Mouse (Mus musculus) spleen, embryonic (tissue): ENCODE measurements around the gene Anapc13.

Source experiments
- CTCF ChIA-PET: fragments of 350-600 bp; sonication (Branson Sonifier 250); formaldehyde crosslinking; loops from one replicate; lab custom pipeline; 2022; lab: Charles Lee

Anapc13 gene

DNA sequence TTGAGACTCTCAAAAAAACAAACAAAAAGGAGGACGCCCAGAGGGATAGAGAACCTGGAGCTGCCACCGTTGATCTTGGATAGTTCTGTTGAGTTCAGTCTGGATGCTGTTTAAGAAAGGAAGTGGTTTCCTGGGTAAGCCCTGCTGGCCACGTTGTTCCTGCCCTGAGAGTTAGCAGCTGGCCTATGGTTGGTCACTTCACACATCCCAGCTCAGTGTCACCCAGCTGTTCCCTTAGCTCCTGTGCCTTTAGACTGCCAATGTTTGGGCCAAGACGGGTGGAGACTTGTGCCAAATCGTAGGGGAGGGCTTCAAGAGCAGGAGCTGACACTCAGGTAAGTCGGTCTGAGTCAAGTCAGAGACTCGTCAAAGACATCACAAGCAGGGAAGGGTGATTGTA is 3.0 kb downstream of the Anapc13 start:
- CTCF ChIA-PET, result no interaction called here

DNA sequence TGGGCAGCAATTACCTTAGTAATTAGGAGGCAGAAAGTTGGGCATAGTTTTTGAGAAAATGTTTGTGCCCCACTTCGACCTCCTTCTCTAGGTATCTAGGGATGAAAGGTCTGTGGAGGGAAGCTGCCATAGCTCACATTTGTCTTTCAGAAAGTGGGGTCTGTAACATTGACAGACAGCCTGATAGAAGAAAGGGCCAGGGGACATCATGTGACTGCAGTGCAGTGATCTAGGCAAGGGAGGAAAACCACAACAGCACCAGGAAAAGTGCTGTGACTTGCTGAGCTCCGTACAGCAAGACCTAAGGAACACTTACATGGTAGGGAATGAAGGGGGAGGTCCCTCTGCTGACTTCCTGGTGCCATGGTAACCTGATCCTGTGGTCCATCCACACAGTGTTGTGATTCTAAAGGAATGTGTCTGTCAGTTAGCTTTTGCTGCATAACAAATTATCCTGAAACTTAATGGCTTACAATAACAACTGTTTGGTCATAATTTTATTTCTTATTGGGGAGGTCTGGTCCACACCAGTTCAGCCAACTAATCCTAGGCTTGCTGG is 5.6 kb downstream of the Anapc13 start:
- CTCF ChIA-PET, result no interaction called here

DNA sequence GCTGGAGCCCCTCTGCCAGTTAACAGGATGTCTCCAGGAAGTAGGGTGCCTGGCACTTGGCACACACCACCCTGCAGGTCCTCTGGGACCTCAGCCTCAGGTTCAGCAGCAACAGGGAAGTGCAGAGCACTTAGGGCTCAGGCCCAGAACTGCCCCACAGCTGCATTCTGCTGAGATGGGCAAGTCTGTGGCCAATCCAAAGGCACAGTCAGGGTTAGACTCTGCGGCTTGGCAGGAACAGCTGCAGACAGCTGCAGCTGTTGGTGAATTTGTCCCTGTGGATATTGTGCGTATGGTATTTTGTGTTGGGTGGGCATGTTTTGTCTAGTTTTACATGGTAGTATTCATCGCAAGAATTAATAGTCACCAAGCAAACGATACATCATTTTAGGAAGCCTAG is 6.1 kb downstream of the Anapc13 start:
- CTCF ChIA-PET, result no interaction called here

DNA sequence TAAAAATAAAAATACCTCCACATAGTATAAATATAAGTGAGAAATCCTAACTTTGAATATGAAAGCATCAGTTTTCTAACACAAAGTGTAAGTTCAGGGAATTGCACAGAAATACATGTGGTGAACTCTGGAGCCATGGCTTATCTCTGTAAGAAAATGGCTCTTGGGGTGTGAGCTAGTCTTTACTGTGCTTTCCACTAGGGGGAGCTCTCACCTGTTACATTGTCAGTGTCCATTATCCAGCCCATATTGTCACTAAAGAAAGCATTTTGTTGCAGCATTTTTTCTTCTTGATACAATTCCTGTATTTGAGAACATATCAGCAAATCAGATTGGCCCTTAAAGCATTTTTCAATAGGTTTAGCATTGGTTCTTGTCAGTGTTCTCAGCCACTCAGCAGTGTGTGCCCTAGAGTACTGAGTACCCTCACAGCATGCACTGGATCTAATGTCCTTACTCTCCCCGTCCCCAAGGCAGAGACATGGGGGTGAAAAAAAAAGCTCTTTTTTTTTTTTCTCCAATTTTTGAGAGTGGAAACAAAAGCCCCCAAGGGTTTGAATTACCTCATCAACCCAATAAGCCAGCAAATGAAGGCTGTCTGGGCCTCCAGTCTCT is 6.9 kb downstream of the Anapc13 start:
- CTCF ChIA-PET, result no interaction called here

DNA sequence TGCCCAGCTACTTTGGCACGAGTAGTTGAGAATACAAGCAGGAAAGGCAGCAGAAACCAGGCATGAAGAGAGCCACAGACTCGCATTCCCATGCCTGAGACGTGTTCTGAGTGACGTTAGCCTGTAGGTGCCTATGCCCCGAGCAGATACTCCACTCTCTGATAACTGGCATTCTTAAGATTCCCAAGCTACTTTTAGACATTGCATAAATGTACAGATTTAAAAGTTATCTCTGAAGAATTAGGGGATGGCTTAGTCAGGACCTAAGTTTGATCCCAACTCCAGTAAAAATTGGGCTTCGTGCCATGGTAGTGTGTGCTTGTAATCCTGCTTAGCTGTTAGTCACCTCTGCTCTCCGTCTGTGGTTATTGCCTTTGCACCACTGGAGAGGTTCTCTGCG is 8.4 kb downstream of the Anapc13 start:
- CTCF ChIA-PET, result no interaction called here

DNA sequence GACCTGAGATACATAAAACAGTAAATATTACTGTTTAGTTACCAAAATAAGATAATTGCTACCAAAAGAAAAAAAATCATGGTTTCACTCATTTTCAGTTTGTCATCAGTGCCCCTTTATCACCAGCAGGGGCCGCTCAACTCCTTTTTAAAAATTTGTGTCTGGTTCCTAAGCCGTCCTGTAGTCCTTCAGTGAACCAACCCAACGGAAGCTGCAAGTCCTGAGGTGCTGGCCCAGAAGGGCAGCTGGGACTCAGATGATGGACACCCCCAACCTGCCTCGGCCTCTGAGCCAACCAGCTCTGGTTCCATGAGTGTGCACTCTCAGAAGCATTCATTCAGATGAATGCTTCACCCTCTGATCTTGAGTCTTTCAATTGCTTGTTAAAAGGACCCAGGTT is 10.5 kb downstream of the Anapc13 start:
- CTCF ChIA-PET, result interaction anchor here (0.9 to 1.5 kb wide), 4 partner anchors 10 to 243 kb away, joined by 3 to 6 read pairs (median 5); partner anchors contain the start of genes Anapc13 and Cep63

DNA sequence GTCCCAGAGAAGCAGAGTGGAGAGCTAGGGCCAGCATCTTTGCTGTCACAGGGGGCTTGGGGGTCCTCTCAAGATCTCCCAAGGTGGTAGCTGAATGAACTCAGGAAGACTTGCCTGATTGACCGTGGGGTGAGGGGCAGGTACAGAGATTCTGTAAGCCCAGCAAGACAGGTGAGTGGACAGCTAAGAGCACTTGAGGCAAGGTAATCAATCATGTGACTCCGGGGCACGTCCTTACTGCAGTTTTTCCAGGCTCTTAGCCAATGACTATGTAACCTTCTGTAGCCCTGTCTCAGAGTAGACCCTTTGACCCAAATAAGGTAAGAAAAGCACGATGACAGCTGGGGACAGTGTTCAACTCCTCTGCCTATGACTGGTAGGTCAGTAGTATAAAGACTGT is 11.0 kb downstream of the Anapc13 start:
- CTCF ChIA-PET, result interaction anchor here (1.2 to 1.5 kb wide), 3 partner anchors 11 to 149 kb away, joined by 3 to 6 read pairs (median 6); partner anchors contain the start of genes Anapc13 and Cep63

DNA sequence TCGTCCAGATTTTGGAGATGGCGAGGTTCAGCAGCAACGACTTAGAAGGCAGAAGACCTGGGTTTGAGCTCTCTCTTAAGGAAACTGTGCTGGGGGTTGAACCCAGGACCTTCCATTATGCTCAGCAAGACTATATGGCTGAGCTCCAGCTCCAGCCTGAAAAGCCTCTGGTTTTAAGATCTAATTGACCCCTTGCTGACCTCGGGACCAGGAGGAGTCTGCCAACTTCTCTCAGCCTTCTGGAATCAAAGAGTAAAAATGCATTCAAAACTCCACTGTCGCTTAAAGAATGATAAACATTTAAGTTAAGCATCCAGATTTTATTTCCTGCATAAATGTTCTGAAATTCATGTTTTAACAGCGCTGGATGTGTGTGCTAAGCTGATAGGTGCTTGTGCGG is 12.9 kb downstream of the Anapc13 start:
- CTCF ChIA-PET, result no interaction called here

DNA sequence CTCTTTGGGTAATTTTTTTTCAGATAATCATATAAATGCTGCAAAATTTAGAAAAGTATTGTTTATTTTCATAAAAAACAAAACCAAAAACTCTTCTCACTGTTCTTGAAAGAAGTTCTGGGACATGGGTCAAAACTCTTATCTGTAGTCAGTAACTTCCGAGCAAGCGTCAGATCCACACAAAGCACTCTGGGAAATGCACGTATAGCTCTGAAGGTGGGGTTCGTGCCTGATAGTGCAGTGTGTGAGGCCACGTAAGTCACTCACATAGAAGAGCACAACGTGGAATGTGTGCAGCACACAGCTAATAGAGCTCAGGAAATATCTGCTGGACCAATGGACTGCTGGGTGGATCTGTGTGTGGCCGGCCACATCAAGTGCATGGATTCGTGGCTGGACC is 13.4 kb downstream of the Anapc13 start:
- CTCF ChIA-PET, result no interaction called here

DNA sequence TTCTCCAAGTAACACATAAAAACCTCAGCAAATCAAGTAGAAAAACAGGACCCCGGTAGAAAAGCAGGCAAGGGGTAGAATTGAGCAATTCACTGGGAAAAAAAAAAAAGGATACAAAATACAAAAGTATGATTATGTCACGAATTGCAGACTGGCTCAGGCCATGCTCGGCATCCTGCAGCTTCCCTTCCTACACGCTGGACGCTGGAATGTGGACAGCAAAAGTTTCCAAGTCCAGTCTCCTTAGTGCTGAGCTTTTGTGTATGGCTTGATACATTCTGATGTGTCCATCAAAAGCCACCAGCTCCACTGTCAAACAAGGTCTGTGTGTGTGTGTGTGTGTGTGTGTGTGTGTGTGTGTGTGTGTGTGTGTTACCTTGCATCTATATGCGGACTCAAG is 15.4 kb downstream of the Anapc13 start:
- CTCF ChIA-PET, result no interaction called here

DNA sequence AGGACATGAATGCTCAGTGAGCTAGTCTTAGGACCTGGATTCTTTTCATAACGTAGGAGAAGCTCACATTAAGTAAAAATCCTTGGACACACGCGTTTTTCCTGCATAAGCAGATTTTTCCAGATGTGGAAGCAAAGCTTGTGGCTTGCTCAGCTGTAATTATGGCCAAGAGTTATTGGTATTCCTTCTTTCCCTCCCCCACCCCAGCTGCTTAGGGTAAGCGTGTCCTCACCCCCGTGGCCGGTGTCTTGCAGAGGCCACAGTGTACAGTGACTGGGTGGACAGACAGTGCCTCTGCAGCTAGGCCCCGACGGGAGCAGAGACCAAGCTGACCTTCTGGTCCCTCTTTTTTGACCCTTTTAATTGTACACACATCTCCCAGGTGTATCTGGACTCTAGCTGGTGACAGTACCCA is 17.0 kb downstream of the Anapc13 start:
- CTCF ChIA-PET, result no interaction called here

DNA sequence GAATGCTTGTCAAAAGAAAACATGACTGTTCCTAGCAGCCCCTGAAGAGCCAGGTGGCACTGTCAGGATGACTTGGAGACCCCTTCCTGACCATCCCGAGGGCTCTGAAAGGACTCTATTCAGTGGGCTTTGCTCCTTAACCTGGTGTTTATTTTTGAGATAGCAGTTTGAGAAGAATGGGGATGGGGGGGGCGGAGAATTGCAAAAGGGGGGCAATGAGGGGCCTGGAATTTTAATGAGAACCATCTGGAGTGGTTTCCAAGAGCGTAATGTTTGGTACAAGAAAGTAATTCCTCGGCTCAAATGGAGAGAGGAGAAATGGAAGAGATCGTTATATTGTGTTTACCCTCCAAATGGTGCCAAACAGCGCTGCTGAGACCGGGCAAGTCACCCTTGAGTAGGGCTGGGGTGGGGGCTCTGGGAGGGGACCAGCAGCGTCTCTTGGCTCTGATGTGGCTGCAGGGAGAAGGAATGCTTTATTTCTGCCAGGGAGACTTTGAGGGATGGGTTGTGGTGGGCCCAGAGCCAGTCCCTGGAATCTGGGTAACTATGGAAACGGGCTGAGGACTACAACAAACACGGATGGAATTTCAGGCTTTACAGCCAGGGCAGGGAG is 17.5 kb downstream of the Anapc13 start:
- CTCF ChIA-PET, result no interaction called here

DNA sequence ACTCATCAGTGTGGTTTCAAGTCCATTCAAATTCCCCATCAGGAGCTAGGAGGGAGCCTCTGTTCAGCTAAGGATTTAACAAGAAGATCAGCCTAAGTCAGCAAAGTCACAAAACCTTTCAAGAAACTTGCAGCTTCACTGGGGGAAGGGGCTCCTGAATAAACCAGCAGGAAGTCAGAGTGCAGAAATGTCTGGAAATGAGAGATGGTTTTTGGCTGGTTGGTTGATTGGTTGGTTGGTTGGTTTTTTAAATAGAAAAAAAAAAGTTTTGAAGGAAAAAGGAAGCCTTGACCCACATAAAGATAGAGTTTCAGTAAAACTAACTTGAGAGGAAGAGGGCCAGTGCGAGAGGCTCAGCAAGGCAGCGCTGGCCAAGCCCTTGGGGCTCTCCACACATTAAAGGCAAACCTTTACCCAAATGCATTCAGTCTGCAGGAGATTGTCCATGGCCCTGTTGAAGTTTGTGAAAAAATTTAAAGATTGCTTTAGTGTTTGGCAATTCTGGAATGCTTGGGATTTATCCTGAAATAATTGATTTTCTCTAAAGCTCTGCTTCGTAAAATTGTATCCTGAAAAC is 19.1 kb downstream of the Anapc13 start:
- CTCF ChIA-PET, result no interaction called here

DNA sequence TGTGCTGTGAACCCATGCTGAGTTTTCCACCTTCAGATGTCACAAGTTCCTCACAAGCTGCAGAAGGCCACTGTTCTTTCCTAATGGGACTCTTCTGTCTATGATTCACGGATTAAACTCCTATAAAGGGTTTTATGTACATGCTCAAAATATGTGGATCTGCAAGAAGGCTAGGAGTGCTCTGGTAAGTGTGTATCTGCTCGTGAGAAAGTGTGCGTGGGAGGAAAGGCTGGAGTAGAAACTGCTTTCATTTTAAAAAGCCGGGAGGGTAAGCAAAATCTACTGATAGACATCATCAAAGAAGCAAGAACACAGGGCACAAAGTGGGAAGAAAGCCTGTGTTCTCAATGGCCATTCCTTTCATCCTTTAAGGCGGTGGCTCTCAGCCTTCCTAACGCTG is 20.9 kb downstream of the Anapc13 start:
- CTCF ChIA-PET, result no interaction called here

DNA sequence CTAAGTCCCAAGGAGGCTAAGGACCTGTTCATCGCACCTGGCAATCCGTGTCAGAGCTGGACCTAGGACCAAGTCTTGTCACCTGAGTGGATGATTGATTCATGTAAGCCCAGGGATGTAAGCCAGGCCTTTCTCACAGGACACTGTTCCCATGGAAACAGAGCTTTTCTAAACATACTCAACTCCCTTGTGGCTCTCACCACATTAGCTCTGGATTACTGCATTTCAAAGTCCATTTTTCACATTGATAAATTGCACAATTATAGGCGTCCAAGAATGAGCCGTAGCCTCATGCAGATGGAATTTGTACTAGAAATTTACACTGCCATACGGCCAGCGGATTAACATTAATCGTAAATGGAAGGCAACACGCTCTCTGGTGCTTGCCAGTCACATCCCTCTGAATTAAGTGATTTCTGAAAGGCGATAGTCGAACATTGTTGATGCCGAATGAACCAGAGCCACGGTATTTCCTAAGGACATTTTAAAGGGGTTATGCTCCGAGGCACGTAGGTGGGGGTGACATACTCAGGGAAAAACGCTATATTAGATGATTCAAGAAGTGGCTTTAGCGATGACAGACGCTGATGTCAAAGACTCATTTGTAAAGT is 23.9 kb downstream of the Anapc13 start:
- CTCF ChIA-PET, result no interaction called here

DNA sequence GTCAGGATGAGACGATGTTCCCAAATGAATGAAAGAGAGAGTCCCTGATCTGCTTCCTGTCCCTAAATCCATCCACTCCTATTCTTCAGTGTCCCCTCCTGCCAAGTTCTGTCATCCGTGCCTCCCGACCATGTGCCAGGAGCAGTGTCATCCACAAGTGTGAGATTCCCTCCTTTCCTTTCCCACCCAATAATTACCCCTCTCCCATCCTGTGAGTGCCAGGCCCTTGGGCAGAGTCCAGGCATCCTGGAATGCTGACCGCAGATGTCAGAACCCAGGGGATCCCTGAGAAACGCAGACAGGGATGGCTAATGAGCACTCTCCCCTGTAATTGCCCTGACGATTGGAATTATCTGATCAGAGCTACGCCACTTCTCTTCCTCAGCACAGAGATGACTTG is 24.5 kb downstream of the Anapc13 start:
- CTCF ChIA-PET, result no interaction called here

DNA sequence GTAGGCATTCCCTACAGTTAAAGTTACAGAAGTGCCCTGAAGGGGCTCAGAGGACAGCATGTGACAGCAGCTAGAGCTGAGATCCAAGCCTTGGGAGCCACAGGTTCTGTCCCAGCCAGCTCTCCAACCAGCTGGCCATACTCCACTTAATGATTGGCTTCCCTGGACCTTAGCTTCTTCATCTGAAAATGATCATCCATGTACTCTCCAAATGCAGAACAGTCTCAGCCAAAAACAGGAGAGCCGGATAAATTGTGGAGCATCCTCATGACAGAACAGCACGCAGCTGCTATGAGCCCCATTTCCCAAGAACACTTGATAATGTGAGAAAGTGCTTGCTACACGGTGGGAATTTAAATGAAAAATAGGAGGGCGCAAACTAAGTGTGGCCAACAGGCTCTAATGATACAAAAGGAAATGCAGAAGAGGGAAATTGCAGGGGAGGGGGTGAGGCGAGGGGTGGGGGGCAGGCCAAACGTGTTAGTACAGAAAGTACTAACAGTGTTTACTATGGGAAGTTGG is 25.2 kb downstream of the Anapc13 start:
- CTCF ChIA-PET, result no interaction called here

DNA sequence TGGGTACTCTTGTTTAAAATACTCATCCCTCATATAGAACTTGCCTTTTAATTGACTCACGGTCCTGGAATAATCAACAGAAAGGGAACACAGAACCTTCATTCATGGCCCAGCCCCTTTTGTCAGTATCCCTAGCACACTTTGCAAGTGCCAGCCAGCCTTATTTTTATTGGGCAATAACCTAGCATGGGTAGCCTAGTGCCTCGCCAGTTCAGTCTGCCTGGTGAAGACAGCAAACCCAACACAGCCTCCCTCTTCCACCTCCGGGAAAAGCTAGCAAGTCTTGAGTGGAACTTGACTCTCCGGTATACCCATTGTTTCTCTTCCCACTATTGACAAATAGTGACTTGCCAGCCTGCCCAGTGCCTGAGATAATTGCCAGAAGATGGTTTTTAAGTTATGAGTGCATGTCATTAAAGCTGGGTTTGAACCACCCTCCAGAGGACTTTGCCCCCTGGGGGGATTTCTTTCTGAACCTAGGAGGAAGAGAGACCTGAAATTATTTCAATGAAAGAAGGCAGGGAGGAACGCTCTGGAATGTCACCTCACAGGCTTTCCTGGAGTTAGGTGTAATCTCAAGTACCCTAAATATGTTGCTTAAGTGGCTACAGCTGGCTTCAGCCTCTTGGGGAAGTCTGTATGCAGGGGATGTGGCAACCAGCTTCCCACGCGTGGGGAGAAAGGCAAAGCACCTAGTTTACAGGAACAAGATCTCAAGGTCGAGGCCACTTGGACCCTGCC is 30.4 kb downstream of the Anapc13 start:
- CTCF ChIA-PET, result no interaction called here

DNA sequence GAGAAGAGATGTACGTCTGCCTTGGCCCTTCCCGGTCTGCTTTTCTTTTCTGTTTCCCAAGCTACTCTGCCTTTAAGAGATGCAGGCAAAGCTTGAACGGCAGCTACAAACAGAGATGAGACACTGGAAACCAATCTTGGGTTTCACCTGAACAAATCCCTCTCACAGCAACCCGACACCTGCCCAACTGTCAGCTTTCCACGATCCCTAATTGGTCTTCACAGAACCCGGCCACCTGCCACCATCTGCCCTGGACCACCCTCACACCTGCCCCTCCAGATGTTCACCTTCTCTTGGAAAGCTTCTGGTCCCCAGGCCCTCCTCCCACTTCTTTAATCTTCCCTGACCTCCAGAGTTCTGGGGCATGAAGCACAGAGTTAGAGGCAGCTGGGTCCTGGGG is 42.0 kb downstream of the Anapc13 start:
- CTCF ChIA-PET, result no interaction called here

DNA sequence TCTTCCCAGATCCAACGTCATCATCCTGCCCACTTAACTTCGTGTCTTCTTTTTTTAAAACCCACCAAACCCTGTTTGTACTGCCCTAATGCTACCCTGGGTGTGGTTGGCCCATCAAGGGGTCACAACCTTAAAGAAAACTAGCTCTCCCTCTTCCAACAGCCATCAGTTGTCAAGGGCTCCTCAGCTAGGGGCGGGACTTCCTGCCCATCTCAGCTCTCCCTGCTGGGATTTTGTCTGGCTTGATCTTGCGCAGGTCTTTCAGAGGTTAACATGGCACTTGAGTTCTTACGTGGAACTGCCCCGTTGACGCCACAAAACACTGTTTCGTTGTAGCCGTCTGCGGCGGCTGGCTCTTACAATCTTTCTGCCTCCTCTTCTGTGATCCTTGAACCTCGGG is 42.8 kb downstream of the Anapc13 start:
- CTCF ChIA-PET, result interaction anchor here (0.5 kb wide), 1 partner anchor 216 kb away, joined by 3 read pairs; no protein-coding TSS in a partner anchor

DNA sequence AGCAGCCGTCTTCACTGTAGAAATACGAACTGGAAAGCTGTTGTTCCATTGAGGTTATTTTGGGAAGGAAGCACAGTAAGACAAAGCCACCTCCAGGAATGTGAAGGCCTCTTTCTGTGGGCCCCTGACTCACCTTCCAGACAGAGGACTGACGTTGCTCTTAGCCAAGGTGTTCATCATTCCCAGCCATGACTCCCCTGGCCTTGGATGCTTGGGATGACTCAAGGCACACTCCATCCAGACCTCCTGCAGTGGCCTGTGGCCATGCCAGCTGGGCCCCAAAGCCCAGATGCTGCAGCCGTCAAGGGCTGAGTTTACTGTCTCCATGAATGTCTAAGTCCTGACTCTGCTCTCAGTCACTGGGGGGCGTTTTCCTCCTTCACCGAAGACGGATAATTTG is 47.3 kb downstream of the Anapc13 start:
- CTCF ChIA-PET, result no interaction called here

DNA sequence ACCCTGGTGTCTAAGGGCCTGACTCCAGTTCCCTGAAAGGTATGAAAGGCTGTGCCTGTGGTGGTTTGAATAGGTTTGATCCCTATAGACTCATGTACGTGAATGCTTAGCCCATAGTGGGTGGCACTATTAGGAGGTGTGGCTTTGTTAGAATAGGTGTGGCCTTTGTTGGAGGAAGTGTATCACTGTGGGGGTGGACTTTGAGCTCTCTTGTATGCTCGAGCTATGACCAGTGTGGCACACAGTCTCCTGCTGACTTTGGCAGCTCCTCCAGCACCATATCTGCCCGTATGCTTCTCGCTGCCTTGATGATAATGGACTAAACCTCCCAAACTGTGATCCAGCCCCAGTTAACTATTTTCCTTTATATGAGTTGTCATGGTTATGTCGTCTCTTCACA is 49.8 kb downstream of the Anapc13 start:
- CTCF ChIA-PET, result no interaction called here
